Mouse (Mus musculus) lung, embryonic 15.5 days (tissue): ENCODE results near the gene Sh3gl2. TPM values are rescaled to one million over a fixed set of nuclear protein-coding genes. Genes with fewer than 3 reads are reported as not detected.

Experiments
- ATAC-seq: fragments of 200-750 bp; cut with Nextera tagmentation; 2 replicates; pipeline ENCODE4 v1.8.0; 2017; ENCODE audit warnings: moderate number of reproducible peaks, borderline replicate concordance; ENCODE audit not compliant: low FRiP score, low TSS enrichment; ENCODE audit errors: extremely low read depth
- H3K27ac ChIP-seq: fragments of 300-500 bp; sonication (generic); 2 replicates; pipeline ENCODE4 v1.5.1; 2015; ENCODE audit warnings: moderate library complexity, mild to moderate bottlenecking, inconsistent platforms
- H3K27me3 ChIP-seq: fragments of 300-500 bp; sonication (generic); 2 replicates; pipeline ENCODE4 v1.6.1; 2015; ENCODE audit warnings: inconsistent platforms
- H3K36me3 ChIP-seq: fragments of 300-500 bp; sonication (generic); 2 replicates; pipeline ENCODE4 v1.6.1; 2015; ENCODE audit warnings: inconsistent platforms
- H3K4me1 ChIP-seq: fragments of 300-500 bp; sonication (generic); 2 replicates; pipeline ENCODE4 v1.6.1; 2015; ENCODE audit warnings: inconsistent platforms
- H3K4me2 ChIP-seq: fragments of 300-500 bp; sonication (generic); 2 replicates; pipeline ENCODE4 v1.6.1; 2015; ENCODE audit warnings: inconsistent platforms, mild to moderate bottlenecking, moderate library complexity
- H3K4me3 ChIP-seq: fragments of 300-500 bp; sonication (generic); 2 replicates; pipeline ENCODE4 v1.5.1; 2015; ENCODE audit warnings: mild to moderate bottlenecking, inconsistent platforms
- H3K9ac ChIP-seq: fragments of 300-500 bp; sonication (generic); 2 replicates; pipeline ENCODE4 v1.6.1; 2015; ENCODE audit warnings: inconsistent platforms
- H3K9me3 ChIP-seq: fragments of 300-500 bp; sonication (generic); 2 replicates; pipeline ENCODE4 v1.6.1; 2016; ENCODE audit warnings: inconsistent platforms
- WGBS: fragments of 180-500 bp; shearing (Covaris S2); methylation state at CpG from one replicate; pipeline ENCODE4 v1.1.7; 2015; 5-methylcytosine and 5-hydroxymethylcytosine counted together
- polyA plus RNA-seq: library from polyadenylated mRNA; unstranded; fragments of >200 nt; fragmentation: Nextera tagmentation; extraction: Ambion mirVana; gene quantifications from 2 replicates; pipeline ENCODE4 v1.2.1, GENCODE M21; 2015

Sh3gl2 gene
- polyA plus RNA-seq, 1 experiment from 2014 or later: 7.0 TPM

- Histone ChIP-seq H3K9ac (no peak overlapping the region), H3K4me1 (no peaks in the 10 kb centered on the region), H3K9me3 (no peaks in the 10 kb centered on the region), H3K36me3 (no peaks in the 10 kb centered on the region), H3K27me3 (no peaks in the 10 kb centered on the region), H3K4me3 (no peak overlapping the region), H3K27ac (no peak overlapping the region), H3K4me2 (no peak overlapping the region)
- whole genome bisulfite sequencing: 24% methylated on average over 1 of the region's 1 CpGs
- no peak for ATAC-seq
Measured at GRCm38 (mm10) chr4:85391795-85392194, 186.9 kb downstream of the Sh3gl2 start.

GRCm38 (mm10) chr4:85398765-85399164, 193.8 kb downstream of the Sh3gl2 start:
- Histone ChIP-seq H3K9ac (no peak overlapping the region), H3K36me3 (no peaks in the 10 kb centered on the region), H3K9me3 (no peaks in the 10 kb centered on the region), H3K27me3 (no peaks in the 10 kb centered on the region), H3K4me2 (no peak overlapping the region), H3K4me1 (no peaks in the 10 kb centered on the region), H3K4me3 (no peak overlapping the region), H3K27ac (no peak overlapping the region)
- 78% methylated on average over 8 of the region's 8 CpGs for WGBS
- no peak for ATAC-seq

GRCm38 (mm10) chr4:85402823-85403222, 197.9 kb downstream of the Sh3gl2 start:
- ATAC-seq: no peak
- no peak overlapping the region for H3K4me2 ChIP-seq
- no peaks in the 10 kb centered on the region for H3K27me3 ChIP-seq
- no peak overlapping the region for H3K4me3 ChIP-seq
- no peaks in the 10 kb centered on the region for H3K36me3 ChIP-seq
- H3K4me1 ChIP-seq: no peaks in the 10 kb centered on the region
- no peak overlapping the region for H3K9ac ChIP-seq
- no peaks in the 10 kb centered on the region for H3K9me3 ChIP-seq
- no peak overlapping the region for H3K27ac ChIP-seq
- 28% methylated on average over 4 of the region's 4 CpGs for WGBS

DNA sequence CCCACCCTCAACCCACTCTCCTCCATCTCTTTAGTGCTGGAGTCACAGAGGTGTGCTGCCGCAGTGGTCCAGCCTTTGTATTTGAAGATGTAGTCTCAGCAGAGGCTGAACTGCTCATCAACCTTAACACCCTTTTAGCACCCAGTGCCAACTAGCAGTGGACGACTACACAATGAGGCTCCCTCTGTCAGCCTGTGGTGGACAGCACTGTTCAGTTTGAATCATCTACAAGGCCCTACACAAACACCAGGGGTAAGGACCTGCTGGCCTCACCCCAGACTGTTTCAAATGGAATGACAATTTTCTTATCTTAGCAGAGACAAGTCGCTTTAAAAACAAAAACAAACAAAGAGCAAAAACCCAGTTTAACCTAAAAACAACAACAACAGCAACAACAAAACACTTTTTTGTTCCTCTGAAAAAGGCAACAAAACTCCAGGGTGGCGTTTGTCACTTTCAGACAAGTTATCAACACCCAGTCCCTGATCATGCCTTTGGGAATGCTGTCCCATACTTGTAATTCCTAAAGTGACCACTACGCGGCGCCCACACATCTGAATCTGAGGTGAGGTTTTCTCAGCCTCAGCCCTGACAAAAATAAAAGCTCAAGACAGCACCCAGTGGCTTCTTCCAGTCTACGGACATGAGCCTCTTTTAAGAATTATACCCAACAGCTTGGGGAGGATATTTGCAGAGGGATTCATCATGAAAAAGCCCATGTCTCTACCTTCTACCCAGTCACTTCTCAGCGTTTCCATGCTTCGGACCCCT, 199.7 kb downstream of the Sh3gl2 start:
- Histone ChIP-seq H3K27me3 (no peaks in the 10 kb centered on the region), H3K9ac (no peak overlapping the region), H3K9me3 (no peaks in the 10 kb centered on the region), H3K4me1 (no peaks in the 10 kb centered on the region), H3K4me3 (no peak overlapping the region), H3K4me2 (no peak overlapping the region), H3K27ac (no peak overlapping the region), H3K36me3 (no peaks in the 10 kb centered on the region)
- WGBS: 30% methylated on average over 10 of the region's 10 CpGs
- no peak for ATAC-seq

DNA sequence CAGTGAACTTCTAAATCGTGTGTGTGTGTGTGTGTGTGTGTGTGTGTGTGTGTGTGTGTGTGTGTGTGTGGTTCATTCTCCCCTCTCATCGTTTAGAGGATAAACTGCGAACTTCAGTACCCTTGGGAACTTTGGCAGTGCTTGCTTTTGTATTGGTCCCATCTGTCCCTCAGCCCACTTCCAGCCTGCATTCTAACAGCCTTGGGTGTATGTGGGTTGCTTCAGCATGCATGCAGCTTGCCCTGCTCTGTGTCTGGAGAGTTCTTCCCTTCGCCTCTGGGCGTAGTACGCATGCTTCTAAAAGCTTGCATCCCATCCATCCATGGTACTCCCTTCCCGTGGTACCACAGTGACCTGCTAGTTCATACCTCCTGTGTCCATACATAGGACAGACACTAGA, 200.3 kb downstream of the Sh3gl2 start:
- no peak overlapping the region for H3K4me2 ChIP-seq
- WGBS: 73% methylated on average over 7 of the region's 7 CpGs

DNA sequence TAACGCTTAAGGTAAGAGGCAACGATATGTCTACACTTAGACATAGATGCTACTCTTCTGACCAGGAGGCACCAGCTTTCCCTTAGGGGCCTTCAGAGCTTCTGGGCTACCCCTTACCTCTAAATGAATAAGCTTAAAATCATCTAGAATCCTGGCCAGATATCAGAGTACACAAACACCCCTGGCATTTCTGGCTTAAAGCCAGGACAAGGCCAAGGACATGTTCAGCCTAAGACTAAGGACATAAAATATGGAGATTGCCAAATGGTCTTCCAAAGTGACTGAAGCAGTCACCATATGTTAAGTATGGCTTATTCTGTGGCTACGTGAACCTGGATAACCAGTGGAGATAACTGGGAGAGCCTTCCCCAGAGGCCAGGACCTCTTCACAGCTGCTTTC, 211.5 kb downstream of the Sh3gl2 start:
- no peak for ATAC-seq
- Histone ChIP-seq H3K9me3 (no peaks in the 10 kb centered on the region), H3K4me2 (no peak overlapping the region), H3K36me3 (no peaks in the 10 kb centered on the region), H3K27ac (no peak overlapping the region), H3K9ac (no peak overlapping the region), H3K4me3 (no peak overlapping the region), H3K27me3 (no peaks in the 10 kb centered on the region), H3K4me1 (no peaks in the 10 kb centered on the region)
- 82% methylated on average over 3 of the region's 3 CpGs for WGBS

More for the DNA sequence above, 200.3 kb downstream of the Sh3gl2 start:
- Histone ChIP-seq H3K27me3 (no peaks in the 10 kb centered on the region), H3K27ac (no peak overlapping the region), H3K4me3 (no peak overlapping the region), H3K4me1 (no peaks in the 10 kb centered on the region), H3K36me3 (no peaks in the 10 kb centered on the region), H3K9ac (no peak overlapping the region), H3K9me3 (no peaks in the 10 kb centered on the region)
- no peak for ATAC-seq

GRCm38 (mm10) chr4:85420429-85420828, 215.5 kb downstream of the Sh3gl2 start:
- 49% methylated on average over 6 of the region's 6 CpGs for WGBS
- Histone ChIP-seq H3K4me3 (no peak overlapping the region), H3K27me3 (no peaks in the 10 kb centered on the region), H3K36me3 (no peaks in the 10 kb centered on the region), H3K9ac (no peak overlapping the region), H3K27ac (no peak overlapping the region), H3K9me3 (no peaks in the 10 kb centered on the region), H3K4me2 (no peak overlapping the region), H3K4me1 (peaks cover 10% of the 10 kb centered on the region; the same call in 1 of the 2 replicates)
- ATAC-seq: no peak

- Histone ChIP-seq H3K36me3 (no peaks in the 10 kb centered on the region), H3K9me3 (no peaks in the 10 kb centered on the region), H3K4me2 (no peak overlapping the region), H3K9ac (no peak overlapping the region), H3K4me1 (peaks cover 10% of the 10 kb centered on the region; the same call in 1 of the 2 replicates), H3K27ac (no peak overlapping the region), H3K4me3 (no peak overlapping the region), H3K27me3 (no peaks in the 10 kb centered on the region)
- WGBS: 79% methylated on average over 4 of the region's 4 CpGs
- no peak for ATAC-seq
Measured at GRCm38 (mm10) chr4:85426211-85426610, 221.3 kb downstream of the Sh3gl2 start.

DNA sequence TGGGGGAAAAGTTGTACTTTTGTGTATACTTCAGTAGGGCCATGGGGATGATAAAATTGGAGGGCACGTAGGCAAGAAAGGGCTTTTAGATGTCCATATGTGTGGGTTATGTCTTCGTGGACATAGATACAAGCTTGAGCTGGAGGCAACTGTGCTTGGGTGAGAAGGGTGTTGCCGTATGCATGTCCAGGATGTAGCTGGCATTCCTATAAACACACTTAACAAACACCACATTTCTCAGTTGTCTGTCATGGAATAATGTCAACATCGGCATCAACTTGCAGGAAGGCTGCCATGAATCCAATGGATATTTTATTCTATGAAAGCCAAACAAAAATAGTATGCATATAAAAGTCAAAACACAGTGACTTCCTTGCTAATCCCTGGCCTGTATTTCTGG, 227.9 kb downstream of the Sh3gl2 start:
- WGBS: 35% methylated on average over 4 of the region's 4 CpGs
- no peak overlapping the region for H3K9ac ChIP-seq
- H3K36me3 ChIP-seq: no peaks in the 10 kb centered on the region
- H3K4me1 ChIP-seq: no peaks in the 10 kb centered on the region; the same call in 1 of the 2 replicates
- no peaks in the 10 kb centered on the region for H3K27me3 ChIP-seq
- 0 out of 2 replicates have a peak, but pooled peaks have one; percentile 69 for ATAC-seq
- H3K9me3 ChIP-seq: no peaks in the 10 kb centered on the region
- no peak overlapping the region for H3K27ac ChIP-seq
- no peak overlapping the region for H3K4me3 ChIP-seq
- no peak overlapping the region for H3K4me2 ChIP-seq

DNA sequence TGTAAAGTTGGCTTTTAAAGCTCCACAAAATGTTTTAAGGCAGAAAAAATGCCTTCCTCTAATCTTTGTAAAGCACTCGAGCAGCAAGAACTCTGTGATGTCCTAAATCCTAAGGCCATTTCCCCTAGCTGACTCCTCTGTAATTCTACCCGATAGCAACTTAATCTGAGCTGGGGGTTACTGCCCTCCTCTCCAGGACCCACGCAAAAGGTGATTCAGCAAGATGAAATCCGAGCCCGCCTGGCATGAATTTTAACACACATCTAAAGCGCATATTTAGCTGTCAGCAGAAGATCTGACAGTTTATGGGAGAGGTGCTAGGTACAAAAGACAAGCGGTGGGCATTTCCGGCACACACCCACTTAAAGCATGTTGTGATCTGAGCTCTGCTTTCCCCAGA, 229.8 kb downstream of the Sh3gl2 start:
- Histone ChIP-seq H3K27ac (no peak overlapping the region), H3K4me3 (no peak overlapping the region), H3K4me2 (no peak overlapping the region), H3K9ac (no peak overlapping the region), H3K27me3 (no peaks in the 10 kb centered on the region), H3K9me3 (no peaks in the 10 kb centered on the region), H3K36me3 (no peaks in the 10 kb centered on the region), H3K4me1 (no peaks in the 10 kb centered on the region; the same call in 1 of the 2 replicates)
- 24% methylated on average over 8 of the region's 8 CpGs for WGBS
- no peak for ATAC-seq

GRCm38 (mm10) chr4:85438813-85439212, 233.9 kb downstream of the Sh3gl2 start:
- no peaks in the 10 kb centered on the region for H3K36me3 ChIP-seq
- 45% methylated on average over 3 of the region's 3 CpGs for WGBS
- H3K4me2 ChIP-seq: no peak overlapping the region
- no peaks in the 10 kb centered on the region; the same call in 1 of the 2 replicates for H3K4me1 ChIP-seq
- H3K27me3 ChIP-seq: no peaks in the 10 kb centered on the region
- ATAC-seq: no peak
- no peak overlapping the region for H3K27ac ChIP-seq
- no peaks in the 10 kb centered on the region for H3K9me3 ChIP-seq
- H3K4me3 ChIP-seq: no peak overlapping the region
- no peak overlapping the region for H3K9ac ChIP-seq

GRCm38 (mm10) chr4:85483586-85483985, 278.7 kb downstream of the Sh3gl2 start:
- no peak overlapping the region for H3K9ac ChIP-seq
- H3K36me3 ChIP-seq: no peaks in the 10 kb centered on the region
- 93% methylated on average over 6 of the region's 6 CpGs for WGBS
- no peaks in the 10 kb centered on the region for H3K4me1 ChIP-seq
- ATAC-seq: no peak
- H3K27ac ChIP-seq: no peak overlapping the region
- H3K4me2 ChIP-seq: no peak overlapping the region
- no peaks in the 10 kb centered on the region for H3K27me3 ChIP-seq
- H3K4me3 ChIP-seq: no peak overlapping the region
- H3K9me3 ChIP-seq: no peaks in the 10 kb centered on the region
